8 mouse cellular contexts compared by ENCODE assay signal in the genomic region with DNA sequence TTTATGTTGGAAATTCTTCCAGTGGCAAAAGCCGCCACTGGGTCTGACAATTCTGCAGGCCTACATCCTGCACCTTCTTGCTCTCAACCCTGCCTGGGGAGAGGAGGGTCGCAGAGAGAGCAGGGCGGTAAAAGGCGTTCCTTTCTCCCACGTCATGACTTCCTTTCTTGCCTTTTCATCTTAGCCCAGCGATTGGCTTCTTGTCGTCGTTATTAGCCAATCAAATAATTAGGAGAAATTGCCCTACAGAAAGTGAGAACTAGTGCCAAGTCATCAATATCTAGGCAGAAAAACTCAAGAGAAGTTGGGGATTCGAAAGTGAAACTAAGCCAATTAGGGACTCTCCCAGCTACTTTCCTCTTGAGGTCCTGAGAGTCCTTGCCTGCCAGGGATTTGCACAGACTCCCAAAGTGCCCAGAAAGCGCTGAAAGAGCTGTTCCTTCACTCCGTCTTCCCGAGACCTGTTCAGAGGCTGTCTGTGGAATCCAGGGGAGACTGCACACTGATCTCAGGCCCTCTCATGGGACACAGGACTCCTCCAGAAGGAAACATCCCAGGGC. TPM values are rescaled to one million over a fixed set of nuclear protein-coding genes. Genes with fewer than 3 reads are reported as not detected.
DNase-seq lines count a peak whose midpoint lies in the region; ATAC-seq and TF ChIP-seq lines count a peak whose summit lies in the region.
"Not testable (repeated sequence)": the region's sequence is repeated elsewhere in the genome, so short reads cannot be mapped to it uniquely, and the experiment has no call there.

A gene (minus strand): TSS at position 138 of the 560 bp plus-strand sequence.
A gene (plus strand): TSS at position 352 of the 560 bp plus-strand sequence.

- peak within 1 kb of the TSS; percentile 51 for H3K4me3 ChIP-seq in heart, postnatal 0 days (ENCODE audit: low read depth, low read length)
- H3K4me3 ChIP-seq in liver, embryonic 13.5 days (replicated peaks): peak within 1 kb of the TSS; percentile 64
- H3K4me3 ChIP-seq in stomach, postnatal 0 days (ENCODE audit: low read depth, low read length): peak within 1 kb of the TSS; percentile 41

- H3K27me3 ChIP-seq in heart, postnatal 0 days (ENCODE audit: control insufficient read depth, insufficient read depth, low read length); liver, embryonic 13.5 days; stomach, postnatal 0 days (ENCODE audit: control insufficient read depth, insufficient read depth, low read length): not testable (repeated sequence)

- not testable (repeated sequence) for H3K9me3 ChIP-seq in heart, postnatal 0 days (replicated peaks; ENCODE audit: control insufficient read depth, low read length); liver, embryonic 13.5 days (replicated peaks); stomach, postnatal 0 days (ENCODE audit: control insufficient read depth, low read length)

- H3K36me3 ChIP-seq in heart, postnatal 0 days (replicated peaks; ENCODE audit: control insufficient read depth, insufficient read depth, low read length); liver, embryonic 13.5 days; stomach, postnatal 0 days (ENCODE audit: control insufficient read depth, insufficient read depth, low read length): not testable (repeated sequence)

- DNase-seq in CD8-positive naive resting alpha-beta T cell, adult 2 months (ENCODE audit: low read depth in 2 of 2, low spot score in 2 of 2): peak; percentile 73 to 85
- peak; percentile 81 for DNase-seq in c-Kit-positive CD71-negative TER-119-negative erythroid progenitor cells, embryonic 14.5 days (ENCODE audit: low read depth)
- DNase-seq in fibroblast of lung, adult 2 months (ENCODE audit: low read depth): peak; percentile 84
- DNase-seq in heart, postnatal 0 days (ENCODE audit: low spot score): peak; percentile 96
- DNase-seq in kidney, postnatal 25 days: peak; percentile 76 to 89
- peak; percentile 66 for DNase-seq in liver, embryonic 13.5 days
- DNase-seq in naive thymus-derived CD4-positive, alpha-beta T cell, adult 2 months (ENCODE audit: low read depth): peak; percentile 96
- DNase-seq in stomach, postnatal 0 days (ENCODE audit: low spot score): peak; percentile 60

- not testable (repeated sequence) for TF ChIP-seq CTCF in heart, postnatal 0 days (IDR thresholded peaks at IDR 0.05; ENCODE audit: low read depth); stomach, postnatal 0 days (IDR thresholded peaks at IDR 0.05; ENCODE audit: low read depth)

- H3K4me1 ChIP-seq in heart, postnatal 0 days (ENCODE audit: control insufficient read depth, insufficient read depth); stomach, postnatal 0 days (replicated peaks; ENCODE audit: control insufficient read depth, insufficient read depth): not testable (repeated sequence)
- H3K4me1 ChIP-seq in liver, embryonic 13.5 days (replicated peaks): peaks cover 17% of the 10 kb centered on the region

- peak; percentile 89 for ATAC-seq in heart, postnatal 0 days (ENCODE audit: insufficient read depth, low read depth)
- ATAC-seq in liver, embryonic 13.5 days (ENCODE audit: low read depth): peak; percentile 91
- ATAC-seq in stomach, postnatal 0 days (ENCODE audit: low FRiP score, low TSS enrichment): peak; percentile 94

- H3K4me2 ChIP-seq in heart, postnatal 0 days (ENCODE audit: low read depth, low read length): peak within 1 kb of the TSS; percentile 69
- peak within 1 kb of the TSS; percentile 83 for H3K4me2 ChIP-seq in liver, embryonic 13.5 days
- peak within 1 kb of the TSS; percentile 63 for H3K4me2 ChIP-seq in stomach, postnatal 0 days (replicated peaks; ENCODE audit: low read depth)

- peak within 1 kb of the TSS; percentile 59 for H3K27ac ChIP-seq in heart, postnatal 0 days (ENCODE audit: low read depth)
- peak within 1 kb of the TSS; percentile 62; the same call in 1 of the 2 replicates for H3K27ac ChIP-seq in liver, embryonic 13.5 days
- H3K27ac ChIP-seq in stomach, postnatal 0 days (replicated peaks): peak within 1 kb of the TSS; percentile 49; the same call in 1 of the 2 replicates

- WGBS in heart, postnatal 0 days: 1% methylated on average over 12 of the region's 12 CpGs
- 1% methylated on average over 12 of the region's 12 CpGs for WGBS in liver, embryonic 13.5 days (ENCODE audit: insufficient replicate concordance)
- under 1% methylated on average over 12 of the region's 12 CpGs for WGBS in stomach, postnatal 0 days

- not testable (repeated sequence) for TF ChIP-seq EP300 in heart, postnatal 0 days (IDR thresholded peaks at IDR 0.05; ENCODE audit: low read depth); stomach, postnatal 0 days (optimal IDR thresholded peaks at IDR 0.05)

- peak within 1 kb of the TSS; percentile 44; the same call in 1 of the 2 replicates for H3K9ac ChIP-seq in heart, postnatal 0 days (replicated peaks; ENCODE audit: low read depth, low read length)
- peak within 1 kb of the TSS; percentile 69 for H3K9ac ChIP-seq in liver, embryonic 13.5 days
- peak within 1 kb of the TSS; percentile 47 for H3K9ac ChIP-seq in stomach, postnatal 0 days (ENCODE audit: low read length)

RNA-seq across cellular contexts. Expression of the first gene that starts in this region (rescaled TPM):
- 17.4 and 19.6 TPM in 2 replicates for total RNA-seq in heart, postnatal 0 days (2014; rRNA removed; ENCODE audit: low replicate concordance)
- polyA plus RNA-seq in heart, postnatal 0 days (2015; fragmentation: Nextera tagmentation; extraction: Ambion mirVana): 8.2 and 8.4 TPM in 2 replicates
- 9.2 and 9.4 TPM in 2 replicates for polyA plus RNA-seq in liver, embryonic 13.5 days (2015; fragmentation: Nextera tagmentation; extraction: Ambion mirVana)
- 18.9 and 21.0 TPM in 2 replicates for polyA plus RNA-seq in stomach, postnatal 0 days (2015; fragmentation: Nextera tagmentation; extraction: Ambion mirVana)

RNA-seq across cellular contexts. Expression of the second gene that starts in this region (rescaled TPM):
- total RNA-seq in heart, postnatal 0 days (2014; rRNA removed; ENCODE audit: low replicate concordance): not detected in 2 replicates
- polyA plus RNA-seq in heart, postnatal 0 days (2015; fragmentation: Nextera tagmentation; extraction: Ambion mirVana): not detected in 2 replicates
- polyA plus RNA-seq in liver, embryonic 13.5 days (2015; fragmentation: Nextera tagmentation; extraction: Ambion mirVana): not detected in 2 replicates
- polyA plus RNA-seq in stomach, postnatal 0 days (2015; fragmentation: Nextera tagmentation; extraction: Ambion mirVana): not detected in 2 replicates

Comparison
In these comparisons a context has a peak if more than half of its experiments do, and no peak if none do; other contexts are left out.
1. Peak in every context shown above with its lines: DNase-seq, ATAC-seq, H3K4me3 ChIP-seq and H3K27ac ChIP-seq.